9 mouse cellular contexts compared by ENCODE assay signal in the genomic region with DNA sequence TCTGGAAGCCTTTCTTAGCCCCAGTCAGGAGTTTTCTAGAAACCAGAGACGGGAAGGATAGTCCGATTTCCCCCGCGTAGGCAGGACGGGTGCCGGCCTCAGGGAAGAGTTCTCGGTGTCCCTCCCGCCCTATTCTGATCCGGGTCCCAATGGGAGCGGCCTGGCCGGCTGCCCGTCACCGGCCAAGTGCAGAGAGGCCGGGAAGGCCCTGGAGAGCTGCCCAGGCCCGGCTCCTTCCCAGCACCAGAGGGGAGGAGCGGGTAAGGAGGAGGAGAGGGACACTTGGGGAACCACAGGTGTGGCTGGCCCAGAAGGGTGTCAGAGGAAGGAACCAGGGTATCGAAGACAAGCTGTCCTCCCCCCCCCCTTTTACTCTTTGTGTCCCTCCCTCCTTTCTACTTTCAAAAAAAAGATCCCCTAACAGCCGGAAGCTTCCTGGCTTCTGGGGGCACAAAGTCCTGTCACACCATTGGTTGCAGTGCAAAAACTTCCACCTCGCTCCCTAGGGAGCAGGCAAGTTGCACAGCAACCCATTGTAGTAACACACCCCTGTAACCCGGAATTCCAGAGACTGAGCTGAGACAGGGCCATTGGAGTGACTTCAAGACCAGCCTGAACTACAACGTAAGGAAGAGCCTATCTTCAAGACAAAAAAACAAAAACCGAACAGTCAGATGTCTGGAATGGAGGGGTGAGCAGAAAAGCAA. TPM values are rescaled to one million over a fixed set of nuclear protein-coding genes. Genes with fewer than 3 reads are reported as not detected.
DNase-seq lines count a peak whose midpoint lies in the region; ATAC-seq lines count a peak whose summit lies in the region.
"Had no signal": no experiment of that assay in that cellular context is flagged by ENCODE, and none has a peak within 500 bp of the region (broad histone marks: within the 10 kb centered on the region; RNA-seq: fewer than 3 reads in every experiment).

No protein-coding gene starts in this region.

- no peak for DNase-seq in liver
- DNase-seq in brain, adult 2 months (ENCODE audit: low read depth, low spot score): peak; percentile 45
- peak; percentile 91 for DNase-seq in gastrocnemius, postnatal 10 days
- peak; percentile 86 for DNase-seq in left cerebral cortex, postnatal 4 days
- peak; percentile 89 for DNase-seq in ovary, postnatal 36 days (ENCODE audit: low spot score)

- ATAC-seq in liver, embryonic 16.5 days (ENCODE audit: low read depth): peak; percentile 19; the same call in 1 of the 2 replicates
- no peak for ATAC-seq in hindbrain, embryonic 16.5 days
- ATAC-seq in erythroblast, adult 5-6 weeks (replicated peaks; ENCODE audit: low FRiP score, poor library complexity, severe bottlenecking): no peak

- intact Hi-C loops in left cerebral cortex, postnatal 4 days (cut with DNase I): no loop called here

- no peak overlapping the region for H3K4me3 ChIP-seq in liver, embryonic 16.5 days (ENCODE audit: low read depth, low read length)
- H3K4me3 ChIP-seq in hindbrain, embryonic 16.5 days (ENCODE audit: low read length): no peak overlapping the region

- H3K9ac ChIP-seq in liver, embryonic 16.5 days (ENCODE audit: low read depth, low read length): no peak overlapping the region
- H3K9ac ChIP-seq in hindbrain, embryonic 16.5 days (ENCODE audit: low read depth, low read length): peak overlapping the region; percentile 24; the same call in 1 of the 2 replicates

- H3K4me1 ChIP-seq in liver, embryonic 16.5 days (ENCODE audit: control insufficient read depth, low read depth, low read length): peaks cover 9% of the 10 kb centered on the region
- peaks cover 10% of the 10 kb centered on the region; the same call in 1 of the 2 replicates for H3K4me1 ChIP-seq in hindbrain, embryonic 16.5 days (ENCODE audit: control insufficient read depth, insufficient read depth, low read depth, low read length)

- H3K27me3 ChIP-seq in liver, embryonic 16.5 days (ENCODE audit: control insufficient read depth, insufficient read depth, low read depth, low read length): peaks cover 54% of the 10 kb centered on the region
- peaks cover 21% of the 10 kb centered on the region for H3K27me3 ChIP-seq in hindbrain, embryonic 16.5 days (replicated peaks; ENCODE audit: control insufficient read depth, insufficient read depth, low read length)

- H3K9me3 ChIP-seq in liver, embryonic 16.5 days (replicated peaks; ENCODE audit: control insufficient read depth, low read length): no peaks in the 10 kb centered on the region
- no peaks in the 10 kb centered on the region for H3K9me3 ChIP-seq in hindbrain, embryonic 16.5 days (ENCODE audit: control insufficient read depth, low read length)

- H3K27ac ChIP-seq in liver, embryonic 16.5 days (ENCODE audit: low read length): no peak overlapping the region
- H3K27ac ChIP-seq in hindbrain, embryonic 16.5 days (ENCODE audit: low read depth, low read length): no peak overlapping the region

- no peaks in the 10 kb centered on the region for H3K36me3 ChIP-seq in liver, embryonic 16.5 days (ENCODE audit: control insufficient read depth, insufficient read depth)
- no peaks in the 10 kb centered on the region for H3K36me3 ChIP-seq in hindbrain, embryonic 16.5 days (ENCODE audit: control insufficient read depth, insufficient read depth, low read length)

- 26% methylated on average over 22 of the region's 22 CpGs for WGBS in liver, embryonic 16.5 days (ENCODE audit: insufficient replicate concordance)
- WGBS in hindbrain, embryonic 16.5 days: 9% methylated on average over 22 of the region's 22 CpGs

- H3K4me2 ChIP-seq in liver, embryonic 16.5 days (ENCODE audit: low read depth, low read length): no peak overlapping the region
- H3K4me2 ChIP-seq in hindbrain, embryonic 16.5 days (ENCODE audit: low read length): peak overlapping the region; percentile 30

RNA-seq across cellular contexts. Expression of a gene that starts 0.8 kb away (rescaled TPM):
- polyA plus RNA-seq in liver, embryonic 16.5 days (2015; fragmentation: Nextera tagmentation; extraction: Ambion mirVana): 0.15 and 0.31 TPM in 2 replicates
- total RNA-seq in gastrocnemius, postnatal 10 days (2021): 1,000 to 10,000 TPM; 2,219 to 2,666 TPM
- polyA plus RNA-seq in hindbrain, embryonic 16.5 days (2015; fragmentation: Nextera tagmentation; extraction: Ambion mirVana): 0.14 and 0.15 TPM in 2 replicates
- under 1 TPM in 1 of 2 experiments, not detected in 1; 0.10 TPM for total RNA-seq in left cerebral cortex, postnatal 4 days (2021)
- total RNA-seq in erythroblast, adult 5-6 weeks (2015; ENCODE audit: low replicate concordance): not detected in 2 replicates
- not detected in 2 replicates for total RNA-seq in erythroblast, adult 5-6 weeks (2017; ENCODE audit: low replicate concordance)
- total RNA-seq: layer of hippocampus, postnatal 25 days had no signal

RNA-seq across cellular contexts. Expression of a gene that starts 6.6 kb away (rescaled TPM):
- polyA plus RNA-seq in liver, embryonic 16.5 days (2015; fragmentation: Nextera tagmentation; extraction: Ambion mirVana): 1.5 and 2.0 TPM in 2 replicates
- total RNA-seq in gastrocnemius, postnatal 10 days (2021): 1 to 10 TPM in 1 of 2 experiments, not detected in 1; 1.2 TPM
- polyA plus RNA-seq in hindbrain, embryonic 16.5 days (2015; fragmentation: Nextera tagmentation; extraction: Ambion mirVana): not detected in 2 replicates
- under 1 TPM in 1 of 2 experiments, not detected in 1; 0.20 TPM for total RNA-seq in left cerebral cortex, postnatal 4 days (2021)
- total RNA-seq in erythroblast, adult 5-6 weeks (2015; ENCODE audit: low replicate concordance): 1.7 and 1.9 TPM in 2 replicates
- total RNA-seq in erythroblast, adult 5-6 weeks (2017; ENCODE audit: low replicate concordance): 1.9 and 2.6 TPM in 2 replicates

RNA-seq across cellular contexts. Expression of a gene that starts 23.4 kb away (rescaled TPM):
- polyA plus RNA-seq in liver, embryonic 16.5 days (2015; fragmentation: Nextera tagmentation; extraction: Ambion mirVana): 47.8 and 48.8 TPM in 2 replicates
- 10 to 100 TPM in 1 of 2 experiments, 1 to 10 TPM in 1; 8.1 to 14.7 TPM for total RNA-seq in gastrocnemius, postnatal 10 days (2021)
- polyA plus RNA-seq in hindbrain, embryonic 16.5 days (2015; fragmentation: Nextera tagmentation; extraction: Ambion mirVana): 20.5 and 26.3 TPM in 2 replicates
- total RNA-seq in left cerebral cortex, postnatal 4 days (2021): 10 to 100 TPM; 13.6 to 14.4 TPM
- total RNA-seq in erythroblast, adult 5-6 weeks (2015; ENCODE audit: low replicate concordance): 21.3 and 26.5 TPM in 2 replicates
- total RNA-seq in erythroblast, adult 5-6 weeks (2017; ENCODE audit: low replicate concordance): 16.2 and 29.3 TPM in 2 replicates

RNA-seq across cellular contexts. Expression of a gene that starts 28.5 kb away (rescaled TPM):
- polyA plus RNA-seq in liver, embryonic 16.5 days (2015; fragmentation: Nextera tagmentation; extraction: Ambion mirVana): 41.0 and 45.9 TPM in 2 replicates
- 10 to 100 TPM; 27.4 to 35.4 TPM for total RNA-seq in gastrocnemius, postnatal 10 days (2021)
- polyA plus RNA-seq in hindbrain, embryonic 16.5 days (2015; fragmentation: Nextera tagmentation; extraction: Ambion mirVana): 62.0 and 66.1 TPM in 2 replicates
- 10 to 100 TPM; 44.4 to 55.0 TPM for total RNA-seq in left cerebral cortex, postnatal 4 days (2021)
- total RNA-seq in erythroblast, adult 5-6 weeks (2015; ENCODE audit: low replicate concordance): 34.4 and 41.8 TPM in 2 replicates
- total RNA-seq in erythroblast, adult 5-6 weeks (2017; ENCODE audit: low replicate concordance): 32.0 and 41.0 TPM in 2 replicates

RNA-seq across cellular contexts. Expression of a gene that starts 28.9 kb away (rescaled TPM):
- 1.3 and 1.4 TPM in 2 replicates for polyA plus RNA-seq in liver, embryonic 16.5 days (2015; fragmentation: Nextera tagmentation; extraction: Ambion mirVana)
- 1 to 10 TPM; 4.3 to 5.7 TPM for total RNA-seq in gastrocnemius, postnatal 10 days (2021)
- polyA plus RNA-seq in hindbrain, embryonic 16.5 days (2015; fragmentation: Nextera tagmentation; extraction: Ambion mirVana): 20.4 and 23.7 TPM in 2 replicates
- total RNA-seq in left cerebral cortex, postnatal 4 days (2021): 10 to 100 TPM; 23.8 to 27.3 TPM
- not detected in 2 replicates for total RNA-seq in erythroblast, adult 5-6 weeks (2015; ENCODE audit: low replicate concordance)
- total RNA-seq in erythroblast, adult 5-6 weeks (2017; ENCODE audit: low replicate concordance): not detected in 2 replicates

Comparison
In these comparisons a context has a peak if more than half of its experiments do, and no peak if none do; other contexts are left out.
1. RNA of a gene that starts 0.8 kb away (total RNA-seq): 2,219 to 2,666 TPM in gastrocnemius, postnatal 10 days; 0.10 TPM in left cerebral cortex, postnatal 4 days and not detected in erythroblast, adult 5-6 weeks; every median in the first group is over 1,000 times any median in the second.